Mouse (Mus musculus): Measurements from ENCODE around the gene Fgf6. TPM values are rescaled to one million over a fixed set of nuclear protein-coding genes. Genes with fewer than 3 reads are reported as not detected.

Gene Fgf6
- polyA plus RNA-seq, 1 experiment from 2014 or later, result 0.09 TPM

- Histone ChIP-seq H3K9me3 (replicated peaks; ENCODE audit: control insufficient read depth, low read length) (no peaks in the 10 kb centered on the region), H3K36me3 (ENCODE audit: control insufficient read depth, insufficient read depth, low read length) (no peaks in the 10 kb centered on the region), H3K4me3 (ENCODE audit: low read depth, low read length) (no peak overlapping the region), H3K4me1 (ENCODE audit: control insufficient read depth, insufficient read depth, low read length) (peaks cover 1% of the 10 kb centered on the region), H3K27me3 (ENCODE audit: control insufficient read depth, insufficient read depth, low read length) (no peaks in the 10 kb centered on the region), H3K9ac (ENCODE audit: low read depth, low read length) (no peak overlapping the region), H3K27ac (ENCODE audit: low read depth, low read length) (no peak overlapping the region), H3K4me2 (no peak overlapping the region)
- WGBS (ENCODE audit: insufficient replicate concordance), result 86% methylated on average over 13 of the region's 13 CpGs
- ATAC-seq (replicated peaks; ENCODE audit: insufficient number of reproducible peaks, low FRiP score, low TSS enrichment), result no peak
Observed at GRCm38 (mm10) chr6:127010021-127010420, 5.4 kb upstream of the Fgf6 start.

GRCm38 (mm10) chr6:127011947-127012535, 3.3 kb upstream of the Fgf6 start:
- 78% methylated on average over 13 of the region's 13 CpGs for WGBS (ENCODE audit: insufficient replicate concordance)

GRCm38 (mm10) chr6:127019254-127019653, 3.9 kb downstream of the Fgf6 start:
- Histone ChIP-seq H3K4me2 (peak overlapping the region; percentile 37), H3K9me3 (replicated peaks; ENCODE audit: control insufficient read depth, low read length) (no peaks in the 10 kb centered on the region), H3K27ac (ENCODE audit: low read depth, low read length) (no peak overlapping the region), H3K9ac (ENCODE audit: low read depth, low read length) (peak overlapping the region; percentile 39; the same call in 1 of the 2 replicates), H3K27me3 (ENCODE audit: control insufficient read depth, insufficient read depth, low read length) (peaks cover 4% of the 10 kb centered on the region; the same call in 1 of the 2 replicates), H3K4me1 (ENCODE audit: control insufficient read depth, insufficient read depth, low read length) (peaks cover 20% of the 10 kb centered on the region), H3K36me3 (ENCODE audit: control insufficient read depth, insufficient read depth, low read length) (no peaks in the 10 kb centered on the region), H3K4me3 (ENCODE audit: low read depth, low read length) (no peak overlapping the region)
- 2% methylated on average over 6 of the region's 6 CpGs for WGBS (ENCODE audit: insufficient replicate concordance)
- ATAC-seq (replicated peaks; ENCODE audit: insufficient number of reproducible peaks, low FRiP score, low TSS enrichment), result 0 out of 2 replicates have a peak, but pooled peaks have one; percentile 12

More at GRCm38 (mm10) chr6:127011947-127012535, 3.3 kb upstream of the Fgf6 start:
- H3K27ac ChIP-seq (ENCODE audit: low read depth, low read length), result no peak overlapping the region
- H3K36me3 ChIP-seq (ENCODE audit: control insufficient read depth, insufficient read depth, low read length), result no peaks in the 10 kb centered on the region
- no peaks in the 10 kb centered on the region for H3K9me3 ChIP-seq (replicated peaks; ENCODE audit: control insufficient read depth, low read length)
- ATAC-seq (replicated peaks; ENCODE audit: insufficient number of reproducible peaks, low FRiP score, low TSS enrichment), result no peak
- no peak overlapping the region for H3K4me3 ChIP-seq (ENCODE audit: low read depth, low read length)
- H3K4me1 ChIP-seq (ENCODE audit: control insufficient read depth, insufficient read depth, low read length), result peaks cover 7% of the 10 kb centered on the region
- H3K4me2 ChIP-seq, result no peak overlapping the region
- H3K9ac ChIP-seq (ENCODE audit: low read depth, low read length), result no peak overlapping the region
- no peaks in the 10 kb centered on the region for H3K27me3 ChIP-seq (ENCODE audit: control insufficient read depth, insufficient read depth, low read length)

- H3K27ac ChIP-seq (ENCODE audit: low read depth, low read length), result no peak overlapping the region
- H3K4me3 ChIP-seq (ENCODE audit: low read depth, low read length), result no peak overlapping the region
- H3K4me2 ChIP-seq, result no peak overlapping the region; the same call in 1 of the 2 replicates
- no peak overlapping the region for H3K9ac ChIP-seq (ENCODE audit: low read depth, low read length)
- H3K4me1 ChIP-seq (ENCODE audit: control insufficient read depth, insufficient read depth, low read length), result peaks cover 14% of the 10 kb centered on the region
- no peak for ATAC-seq (replicated peaks; ENCODE audit: insufficient number of reproducible peaks, low FRiP score, low TSS enrichment)
- 18% methylated on average over 13 of the region's 13 CpGs for WGBS (ENCODE audit: insufficient replicate concordance)
- H3K9me3 ChIP-seq (replicated peaks; ENCODE audit: control insufficient read depth, low read length), result no peaks in the 10 kb centered on the region
- peaks cover 4% of the 10 kb centered on the region; the same call in 1 of the 2 replicates for H3K27me3 ChIP-seq (ENCODE audit: control insufficient read depth, insufficient read depth, low read length)
- no peaks in the 10 kb centered on the region for H3K36me3 ChIP-seq (ENCODE audit: control insufficient read depth, insufficient read depth, low read length)
Observed at GRCm38 (mm10) chr6:127020431-127020830, 5.0 kb downstream of the Fgf6 start.

- ATAC-seq (replicated peaks; ENCODE audit: insufficient number of reproducible peaks, low FRiP score, low TSS enrichment), result no peak
- no peak overlapping the region for H3K9ac ChIP-seq (ENCODE audit: low read depth, low read length)
- peaks cover 4% of the 10 kb centered on the region; the same call in 1 of the 2 replicates for H3K27me3 ChIP-seq (ENCODE audit: control insufficient read depth, insufficient read depth, low read length)
- no peaks in the 10 kb centered on the region for H3K9me3 ChIP-seq (replicated peaks; ENCODE audit: control insufficient read depth, low read length)
- no peak overlapping the region for H3K27ac ChIP-seq (ENCODE audit: low read depth, low read length)
- no peak overlapping the region for H3K4me2 ChIP-seq
- H3K36me3 ChIP-seq (ENCODE audit: control insufficient read depth, insufficient read depth, low read length), result no peaks in the 10 kb centered on the region
- WGBS (ENCODE audit: insufficient replicate concordance), result 59% methylated on average over 7 of the region's 7 CpGs
- peaks cover 2% of the 10 kb centered on the region for H3K4me1 ChIP-seq (ENCODE audit: control insufficient read depth, insufficient read depth, low read length)
- no peak overlapping the region for H3K4me3 ChIP-seq (ENCODE audit: low read depth, low read length)
Observed at GRCm38 (mm10) chr6:127024836-127025235, 9.4 kb downstream of the Fgf6 start.

GRCm38 (mm10) chr6:127034760-127035159, 19.4 kb downstream of the Fgf6 start:
- H3K27ac ChIP-seq (ENCODE audit: low read depth, low read length), result no peak overlapping the region
- no peaks in the 10 kb centered on the region for H3K27me3 ChIP-seq (ENCODE audit: control insufficient read depth, insufficient read depth, low read length)
- H3K4me1 ChIP-seq (ENCODE audit: control insufficient read depth, insufficient read depth, low read length), result no peaks in the 10 kb centered on the region
- peak overlapping the region; percentile 50 for H3K4me2 ChIP-seq
- H3K9ac ChIP-seq (ENCODE audit: low read depth, low read length), result peak overlapping the region; percentile 50; the same call in 1 of the 2 replicates
- 27% methylated on average over 10 of the region's 10 CpGs for WGBS (ENCODE audit: insufficient replicate concordance)
- H3K36me3 ChIP-seq (ENCODE audit: control insufficient read depth, insufficient read depth, low read length), result no peaks in the 10 kb centered on the region
- H3K4me3 ChIP-seq (ENCODE audit: low read depth, low read length), result peak overlapping the region; percentile 20; the same call in 1 of the 2 replicates
- ATAC-seq (replicated peaks; ENCODE audit: insufficient number of reproducible peaks, low FRiP score, low TSS enrichment), result no peak
- H3K9me3 ChIP-seq (replicated peaks; ENCODE audit: control insufficient read depth, low read length), result no peaks in the 10 kb centered on the region

GRCm38 (mm10) chr6:127044909-127045308, 29.5 kb downstream of the Fgf6 start:
- no peak for ATAC-seq (replicated peaks; ENCODE audit: insufficient number of reproducible peaks, low FRiP score, low TSS enrichment)

GRCm38 (mm10) chr6:127050847-127051246, 35.5 kb downstream of the Fgf6 start:
- H3K9ac ChIP-seq (ENCODE audit: low read depth, low read length), result no peak overlapping the region
- no peak overlapping the region for H3K4me3 ChIP-seq (ENCODE audit: low read depth, low read length)
- no peak overlapping the region for H3K27ac ChIP-seq (ENCODE audit: low read depth, low read length)
- no peak overlapping the region for H3K4me2 ChIP-seq
- WGBS (ENCODE audit: insufficient replicate concordance), result 72% methylated on average over 4 of the region's 4 CpGs
- H3K36me3 ChIP-seq (ENCODE audit: control insufficient read depth, insufficient read depth, low read length), result no peaks in the 10 kb centered on the region
- no peak for ATAC-seq (replicated peaks; ENCODE audit: insufficient number of reproducible peaks, low FRiP score, low TSS enrichment)
- no peaks in the 10 kb centered on the region for H3K27me3 ChIP-seq (ENCODE audit: control insufficient read depth, insufficient read depth, low read length)
- no peaks in the 10 kb centered on the region for H3K9me3 ChIP-seq (replicated peaks; ENCODE audit: control insufficient read depth, low read length)
- no peaks in the 10 kb centered on the region for H3K4me1 ChIP-seq (ENCODE audit: control insufficient read depth, insufficient read depth, low read length)

More at GRCm38 (mm10) chr6:127044909-127045308, 29.5 kb downstream of the Fgf6 start:
- Histone ChIP-seq H3K9me3 (replicated peaks; ENCODE audit: control insufficient read depth, low read length) (no peaks in the 10 kb centered on the region), H3K27me3 (ENCODE audit: control insufficient read depth, insufficient read depth, low read length) (no peaks in the 10 kb centered on the region), H3K9ac (ENCODE audit: low read depth, low read length) (no peak overlapping the region), H3K36me3 (ENCODE audit: control insufficient read depth, insufficient read depth, low read length) (no peaks in the 10 kb centered on the region), H3K4me3 (ENCODE audit: low read depth, low read length) (no peak overlapping the region), H3K4me1 (ENCODE audit: control insufficient read depth, insufficient read depth, low read length) (0 out of 2 replicates have a peak, but pooled peaks cover 3% of the 10 kb centered on the region), H3K4me2 (no peak overlapping the region), H3K27ac (ENCODE audit: low read depth, low read length) (no peak overlapping the region)
- 47% methylated on average over 6 of the region's 6 CpGs for WGBS (ENCODE audit: insufficient replicate concordance)

Measured in heart, embryonic 11.5 days (tissue).